Mouse (Mus musculus) heart, adult 2 months (tissue): Measurements from ENCODE around the gene Ache. TPM values are rescaled to one million over a fixed set of nuclear protein-coding genes. Genes with fewer than 3 reads are reported as not detected.
"Not testable (repeated sequence)": the region's sequence is repeated elsewhere in the genome, so short reads cannot be mapped to it uniquely, and the experiment has no call there.

Experiments
- DNase-seq, 2 experiments: peaks; one replicate each; pipeline ENCODE4 v3.0.0; 2021
- H3K27ac ChIP-seq: fragments of 200-600 bp; 2 replicates; pipeline ENCODE4 v1.8.1; 2022
- H3K27me3 ChIP-seq: fragments of 200-500 bp; 2 replicates; pipeline ENCODE4 v1.6.1; 2012; ENCODE audit warnings: mild to moderate bottlenecking, low read length, inconsistent platforms, mixed read lengths; ENCODE audit not compliant: control insufficient read depth, insufficient read depth
- H3K36me3 ChIP-seq: fragments of 200-500 bp; 2 replicates; pipeline ENCODE4 v1.6.1; 2012; ENCODE audit warnings: low read length, inconsistent platforms; ENCODE audit not compliant: control insufficient read depth, insufficient read depth
- H3K4me1 ChIP-seq: fragments of 200-500 bp; 2 replicates; pipeline ENCODE4 v1.6.1; 2011; ENCODE audit warnings: low read length; ENCODE audit not compliant: control insufficient read depth, insufficient read depth
- H3K4me3 ChIP-seq: fragments of 200-600 bp; 2 replicates; pipeline ENCODE4 v1.8.1; 2022
- H3K79me2 ChIP-seq: fragments of 200-500 bp; replicated peaks from 2 replicates; pipeline ENCODE4 v1.6.1; 2012; ENCODE audit warnings: mild to moderate bottlenecking, inconsistent platforms, low read length, moderate library complexity, mixed read lengths; ENCODE audit not compliant: control insufficient read depth, insufficient read depth
- H3K9ac ChIP-seq: fragments of 200-500 bp; 2 replicates; pipeline ENCODE4 v1.6.1; 2012; ENCODE audit warnings: low read depth, mild to moderate bottlenecking, control low read depth, inconsistent platforms, low read length, mixed read lengths
- CTCF ChIP-seq: fragments of 200-600 bp; IDR thresholded peaks from 2 replicates; pipeline ENCODE4 v1.8.1; 2022; ENCODE audit warnings: antibody characterized with exemption, mild to moderate bottlenecking, moderate library complexity
- EP300 ChIP-seq: fragments of 200-500 bp; IDR thresholded peaks from 2 replicates; pipeline ENCODE4 v1.6.1; 2011; ENCODE audit warnings: low read depth, low read length, control low read depth; ENCODE audit not compliant: insufficient read depth
- POLR2A ChIP-seq: fragments of 200-500 bp; IDR thresholded peaks from 2 replicates; pipeline ENCODE4 v1.6.1; 2011; ENCODE audit warnings: mild to moderate bottlenecking, low read depth, low read length, control low read depth; ENCODE audit not compliant: insufficient read depth
- WGBS: fragments of 180-500 bp; shearing (Covaris S2); methylation state at CpG from one replicate; pipeline ENCODE4 v1.1.7; 2018; 5-methylcytosine and 5-hydroxymethylcytosine counted together
- intact Hi-C: fragments of 180-260 bp; cut with DNase I; formaldehyde crosslinking; loops from one replicate; pipeline ENCODE4 v1.15.1; 2025
- long read RNA-seq: library from polyadenylated mRNA; stranded (forward); transcript quantifications from one replicate; pipeline ENCODE4 v2.0.0, GENCODE M21; 2021
- polyA plus RNA-seq: library from polyadenylated mRNA; depleted of rRNA; stranded (reverse); fragments of >200 nt; gene quantifications from 2 replicates; pipeline ENCODE4 v1.2.3, GENCODE M21; 2012; rRNA removed
- total RNA-seq, 2 experiments: library from RNA; stranded (reverse); gene quantifications; 2 replicates each; pipeline ENCODE4 v1.2.3; 2021

The Ache gene
- total RNA-seq (1 to 10 TPM; 1.5 to 2.2 TPM), polyA plus RNA-seq (3.5 and 4.9 TPM in 2 replicates)
- long read RNA-seq, partial matches to known transcripts = 1 of 2 reads
- long read RNA-seq, other reads (novel, unspliced or antisense) = 0 of 2 reads

GRCm38 (mm10) chr5:137287032-137287952 is at the start of gene Ache:
Gene Ache (plus strand): TSS chr5:137287519.
- Histone ChIP-seq H3K36me3 (no peaks in the 10 kb centered on the region), H3K27me3 (no peaks in the 10 kb centered on the region; the same call in 1 of the 2 replicates), H3K4me1 (no peaks in the 10 kb centered on the region), H3K79me2 (no peaks in the 10 kb centered on the region), H3K9ac (peak within 1 kb of the TSS; percentile 64), H3K27ac (peak within 1 kb of the TSS; percentile 36), H3K4me3 (peak within 1 kb of the TSS; percentile 34)
- intact Hi-C loops = loop anchor here (2.0 kb wide), 1 partner anchor 164 kb away; no protein-coding TSS in a partner anchor
- DNase-seq = peak; percentile 35 to 40
- TF ChIP-seq EP300 (no peak), CTCF (0 out of 2 replicates have a peak, but pooled peaks have one; percentile 13)
- 5% methylated on average over 40 of the region's 40 CpGs for WGBS

- DNase-seq = no peak
- no peaks in the 10 kb centered on the region for H3K4me1 ChIP-seq
- no peak overlapping the region for H3K4me3 ChIP-seq
- H3K27me3 ChIP-seq = no peaks in the 10 kb centered on the region
- H3K27ac ChIP-seq = no peak overlapping the region
- WGBS = 74% methylated on average over 14 of the region's 14 CpGs
- H3K79me2 ChIP-seq = no peaks in the 10 kb centered on the region
- H3K9ac ChIP-seq = no peak overlapping the region
- intact Hi-C loops = no loop called here
- no peaks in the 10 kb centered on the region for H3K36me3 ChIP-seq
- no peak for TF ChIP-seq CTCF
- TF ChIP-seq EP300 = no peak
- no peak for TF ChIP-seq POLR2A
Observed at GRCm38 (mm10) chr5:137263897-137264720, 23.2 kb upstream of the Ache start.

- Histone ChIP-seq H3K4me1 (no peaks in the 10 kb centered on the region), H3K4me3 (no peak overlapping the region), H3K36me3 (no peaks in the 10 kb centered on the region), H3K27ac (no peak overlapping the region), H3K27me3 (no peaks in the 10 kb centered on the region), H3K79me2 (no peaks in the 10 kb centered on the region), H3K9ac (no peak overlapping the region)
- no peak for DNase-seq
- TF ChIP-seq EP300 = no peak
- TF ChIP-seq CTCF = no peak
- WGBS = 91% methylated on average over 11 of the region's 11 CpGs
- intact Hi-C loops = no loop called here
Observed at GRCm38 (mm10) chr5:137264787-137265186, 22.5 kb upstream of the Ache start.

- Histone ChIP-seq H3K4me1 (no peaks in the 10 kb centered on the region), H3K9ac (peak overlapping the region; percentile 50), H3K4me3 (peak overlapping the region; percentile 33), H3K27ac (peak overlapping the region; percentile 69), H3K79me2 (no peaks in the 10 kb centered on the region), H3K36me3 (no peaks in the 10 kb centered on the region), H3K27me3 (no peaks in the 10 kb centered on the region)
- TF ChIP-seq EP300 = 0 out of 2 replicates have a peak, but pooled peaks have one; percentile 28
- TF ChIP-seq CTCF = no peak
- TF ChIP-seq POLR2A = peak; percentile 41; the same call in 1 of the 2 replicates
- intact Hi-C loops = no loop called here
- WGBS = 15% methylated on average over 18 of the region's 18 CpGs
- DNase-seq = peak; percentile 49 to 66
Observed at GRCm38 (mm10) chr5:137268131-137268910, 19.0 kb upstream of the Ache start.

- Histone ChIP-seq H3K9ac (no peak overlapping the region), H3K4me3 (no peak overlapping the region), H3K36me3 (no peaks in the 10 kb centered on the region), H3K27ac (no peak overlapping the region), H3K27me3 (peaks cover 2% of the 10 kb centered on the region), H3K4me1 (no peaks in the 10 kb centered on the region), H3K79me2 (no peaks in the 10 kb centered on the region)
- TF ChIP-seq POLR2A (no peak), EP300 (no peak), CTCF (peak; percentile 68)
- intact Hi-C loops = no loop called here
- 57% methylated on average over 18 of the region's 18 CpGs for WGBS
- no peak for DNase-seq
Observed at GRCm38 (mm10) chr5:137277360-137278342, 9.7 kb upstream of the Ache start.

- H3K9ac ChIP-seq, intact Hi-C loops, H3K79me2 ChIP-seq, H3K4me1 ChIP-seq, H3K27me3 ChIP-seq, H3K36me3 ChIP-seq, H3K27ac ChIP-seq, DNase-seq, H3K4me3 ChIP-seq: not testable (repeated sequence)
- WGBS = 63% methylated on average over 5 of the region's 6 CpGs
Observed at GRCm38 (mm10) chr5:137284411-137284810, 2.9 kb upstream of the Ache start.
